Mouse (Mus musculus) adrenal gland, adult 10 weeks (tissue): ENCODE data around the gene 9430097D07Rik. TPM values are rescaled to one million over a fixed set of nuclear protein-coding genes. Genes with fewer than 3 reads are reported as not detected.

Experiments used
- polyA plus RNA-seq: library from polyadenylated mRNA; stranded (reverse); fragments of 350-450 nt; fragmentation: Illumina TruSeq; extraction: RNeasy Lipid Tissue Mini Kit (QIAGEN cat#74804); gene quantifications from one replicate; pipeline ENCODE4 v1.2.3, GENCODE M21; 2014; ENCODE audit warnings: low read depth, low replicate concordance

Gene 9430097D07Rik
- polyA plus RNA-seq: not detected

DNA sequence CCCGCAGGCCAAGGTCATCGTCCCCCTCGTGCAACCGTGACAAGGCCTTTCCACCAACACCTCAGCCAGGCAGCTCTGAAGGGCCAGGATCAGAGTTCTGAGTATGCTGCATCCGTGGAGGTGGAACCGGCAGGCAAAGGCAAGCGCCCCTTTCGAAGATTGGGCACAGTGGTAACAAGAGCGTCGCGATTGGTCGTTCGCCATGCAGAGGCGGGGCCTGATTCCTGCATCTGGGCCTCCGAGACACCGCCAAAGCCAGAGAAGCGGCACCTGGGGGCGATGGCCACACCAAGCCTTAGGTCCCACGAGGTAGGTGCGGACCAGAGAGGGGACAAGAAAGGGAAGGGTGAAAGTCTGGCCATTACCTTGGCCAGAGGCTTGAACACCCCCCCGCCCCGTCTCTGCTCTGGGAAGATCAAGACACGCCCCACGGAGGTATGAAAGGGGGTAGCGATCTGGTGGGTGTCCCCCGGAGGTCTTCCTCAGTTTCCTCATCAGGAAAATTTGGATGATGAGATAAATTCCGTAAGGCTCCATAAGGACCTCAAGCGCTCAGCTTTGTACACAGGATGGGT lies at the start of gene 9430097D07Rik:
Gene 9430097D07Rik (minus strand): TSS at position 99 of the 575 bp plus-strand sequence.

DNA sequence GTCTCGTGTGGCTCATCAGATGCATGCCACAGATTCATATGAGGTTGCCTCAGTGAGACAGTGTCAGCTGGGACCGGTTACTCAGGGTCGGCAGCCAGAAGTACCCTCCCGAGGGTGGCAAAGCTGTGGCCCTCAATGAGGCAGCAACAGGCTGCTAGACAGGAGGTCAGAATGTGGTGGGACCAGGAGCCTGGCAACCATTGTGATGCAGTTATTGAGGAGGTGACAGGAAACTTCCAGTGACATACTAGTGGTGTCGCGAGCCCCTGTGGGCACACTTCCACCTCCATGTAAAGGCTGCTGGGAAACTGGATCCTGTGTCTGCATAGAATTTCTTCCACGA lies 46.0 kb upstream of the 9430097D07Rik start, which contains the start of gene Ak1:
Gene Ak1 (plus strand): TSS at position 242 of the 343 bp plus-strand sequence.

DNA sequence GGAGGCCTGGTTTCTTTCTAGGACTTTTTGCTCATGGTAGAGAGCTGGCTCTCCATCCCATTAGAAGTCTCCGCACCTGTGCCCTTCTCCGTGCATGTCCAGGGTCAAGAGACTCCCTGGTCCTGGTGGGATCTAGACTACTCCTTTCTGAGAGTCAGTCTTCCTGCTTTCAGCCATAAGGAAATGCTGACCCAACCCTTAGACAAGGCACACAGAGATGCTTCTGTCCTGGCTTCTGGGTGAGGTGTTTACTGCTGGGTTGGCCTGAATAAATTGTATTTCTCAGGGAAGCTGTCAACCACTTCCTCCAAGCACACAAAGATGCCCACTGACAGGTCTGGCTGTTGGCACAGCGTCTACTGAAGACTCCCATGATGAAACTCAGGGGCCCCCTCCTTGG lies 23.9 kb upstream of the 9430097D07Rik start, which contains the start of gene St6galnac6:
Gene St6galnac6 (plus strand): TSS at position 301 of the 400 bp plus-strand sequence.

DNA sequence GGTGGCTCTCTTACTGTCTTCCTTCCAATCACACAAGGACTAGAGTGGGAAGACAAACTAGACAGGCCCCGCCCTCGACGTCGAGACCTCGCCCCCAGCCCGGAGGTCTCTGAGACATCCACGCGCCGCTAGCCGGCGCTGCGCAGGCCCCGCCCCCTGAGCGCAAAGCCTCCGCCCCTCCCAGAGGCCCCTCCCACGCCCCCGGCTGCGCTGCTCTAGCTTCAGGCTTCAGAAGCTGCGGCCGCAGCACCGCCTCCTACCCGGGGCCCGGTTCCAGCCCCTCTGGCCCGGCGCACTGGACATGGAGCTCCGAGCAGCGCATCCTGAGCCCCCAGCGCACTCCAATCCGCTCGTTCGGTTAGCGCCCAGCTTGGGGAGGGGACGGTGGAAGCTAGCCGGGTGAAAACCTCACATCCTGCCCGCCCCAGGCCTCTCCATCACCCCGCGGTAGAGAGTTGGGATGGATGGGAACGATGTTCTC lies 11.4 kb upstream of the 9430097D07Rik start, which contains the start of gene St6galnac4:
Gene St6galnac4 (plus strand): TSS at position 225 of the 481 bp plus-strand sequence.

DNA sequence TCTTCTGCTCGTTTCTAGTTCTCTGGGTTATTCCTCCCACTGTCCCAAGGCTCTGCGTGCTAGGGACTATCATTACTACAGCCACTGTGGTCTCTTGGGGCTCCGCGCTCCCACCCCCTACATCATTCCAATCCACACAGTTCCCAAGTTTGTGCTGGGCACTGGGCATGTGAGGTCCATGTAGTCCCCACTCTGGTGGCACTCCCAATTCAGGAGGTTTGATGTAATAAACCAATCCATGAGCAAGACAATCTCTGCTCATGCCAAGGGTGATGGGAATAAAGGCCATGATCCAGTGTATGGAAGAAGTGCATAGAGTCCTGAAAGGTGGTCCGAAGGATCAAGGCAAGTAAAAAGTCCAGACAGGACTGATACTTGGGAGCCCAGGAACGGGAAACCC lies 987 bp downstream of the 9430097D07Rik start, which contains the start of gene Pip5kl1:
Gene Pip5kl1 (plus strand): TSS at position 301 of the 400 bp plus-strand sequence.

DNA sequence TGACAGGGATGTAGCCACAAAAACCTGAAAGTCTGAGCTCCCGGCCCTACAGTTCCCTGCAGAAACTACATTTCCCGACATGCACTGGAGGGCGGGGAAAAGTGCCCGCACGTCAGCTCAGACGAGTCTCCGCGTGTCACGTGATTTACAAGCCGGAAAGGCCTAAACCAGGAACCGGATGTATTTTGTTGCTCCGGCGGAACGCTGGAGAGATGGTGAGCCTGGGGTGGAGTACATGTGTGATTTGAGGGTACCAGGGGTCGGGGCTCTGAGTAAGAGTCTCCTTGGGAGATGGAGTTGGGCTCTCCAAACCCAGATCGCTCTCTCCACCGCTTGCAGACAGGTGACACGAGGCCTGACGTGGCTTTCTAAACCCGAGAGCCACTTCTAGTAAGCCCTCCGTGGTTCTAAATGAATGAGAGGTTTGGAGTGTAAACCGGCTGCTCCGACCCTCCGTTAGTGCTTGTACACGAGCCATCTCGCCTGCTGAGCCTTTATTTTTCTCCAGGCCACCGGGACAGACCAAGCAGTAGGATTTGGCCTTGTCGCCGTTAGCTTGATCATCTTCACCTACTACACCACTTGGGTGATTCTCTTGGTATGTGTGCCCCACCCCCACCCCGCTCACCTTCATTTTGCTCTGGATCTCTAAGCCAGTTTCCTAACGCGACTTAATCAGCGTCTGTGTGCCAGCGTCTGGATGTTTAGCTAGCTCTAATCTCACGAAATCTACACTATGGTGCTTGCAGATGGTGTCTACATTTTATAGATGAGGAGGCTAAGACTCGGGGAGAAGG lies 4.6 kb downstream of the 9430097D07Rik start, which contains the start of gene Dpm2:
Gene Dpm2 (plus strand): TSS at position 161 of the 797 bp plus-strand sequence.

DNA sequence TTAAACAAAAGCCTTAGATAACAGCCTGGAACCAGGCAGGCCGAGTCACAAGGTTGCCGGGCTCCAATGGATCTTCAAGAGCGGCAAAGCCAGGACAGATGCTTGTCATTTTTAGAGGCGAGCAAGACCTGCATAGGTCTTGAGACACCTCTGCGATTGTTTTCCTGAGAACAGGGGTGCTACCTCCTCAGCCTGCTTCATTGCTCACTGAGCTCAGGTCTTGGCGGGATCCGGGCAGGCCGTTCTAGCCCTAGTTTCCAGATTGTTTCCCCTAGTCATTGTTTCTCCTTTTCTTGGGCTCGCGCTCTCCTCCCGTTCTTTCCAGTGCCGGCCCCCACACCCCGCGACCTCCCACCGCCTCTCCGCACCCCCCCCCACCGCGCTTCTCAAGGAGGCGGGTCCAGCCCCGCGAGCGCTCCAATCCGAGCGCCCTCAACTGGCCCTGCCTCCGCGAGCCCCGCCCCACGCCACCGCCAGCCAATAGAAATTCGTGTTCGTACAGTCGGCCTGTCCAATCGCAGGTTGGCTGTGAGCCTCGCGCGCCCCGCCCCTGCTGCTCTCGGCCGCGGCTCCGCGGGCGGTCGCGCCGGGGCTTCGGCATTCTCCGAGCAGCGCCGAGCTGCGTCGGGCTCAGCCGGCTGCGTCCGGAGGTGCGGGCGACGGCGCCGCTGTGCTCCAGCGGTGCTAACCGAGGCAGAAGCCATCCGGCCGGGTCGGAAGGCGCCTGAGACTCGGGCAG lies 40.6 kb downstream of the 9430097D07Rik start, which contains the start of gene Fam102a:
Gene Fam102a (plus strand): TSS at position 600 of the 739 bp plus-strand sequence.

Other genes starting within 250 kb of the 9430097D07Rik start
- 8.1 TPM for gene Ciz1, start 223.4 kb downstream of the 9430097D07Rik start, polyA plus RNA-seq
- 2.3 TPM for gene Dnm1, start 222.3 kb downstream of the 9430097D07Rik start, polyA plus RNA-seq
- gene 1110008P14Rik, start 193.7 kb downstream of the 9430097D07Rik start, polyA plus RNA-seq: 10.9 TPM
- gene Lcn2, start 187.4 kb downstream of the 9430097D07Rik start, polyA plus RNA-seq: not detected
- gene Ptges2, start 179.8 kb downstream of the 9430097D07Rik start, polyA plus RNA-seq: 4.5 TPM
- gene Naif1, start 125.2 kb downstream of the 9430097D07Rik start, polyA plus RNA-seq: 0.82 TPM
- 10.1 TPM for gene Slc25a25, start 124.2 kb downstream of the 9430097D07Rik start, polyA plus RNA-seq
- gene Fam102a, start 40.4 kb downstream of the 9430097D07Rik start, polyA plus RNA-seq: 8.6 TPM
- gene Dpm2, start 4.8 kb downstream of the 9430097D07Rik start, polyA plus RNA-seq: 2.4 TPM
- gene Pip5kl1, start 887 bp downstream of the 9430097D07Rik start, polyA plus RNA-seq: not detected
- 0.87 TPM for gene St6galnac4, start 11.4 kb upstream of the 9430097D07Rik start, polyA plus RNA-seq
- gene St6galnac6, start 24.0 kb upstream of the 9430097D07Rik start, polyA plus RNA-seq: 7.6 TPM
- 9.0 TPM for gene Ak1, start 46.1 kb upstream of the 9430097D07Rik start, polyA plus RNA-seq
- 3.0 TPM for gene Eng, start 70.9 kb upstream of the 9430097D07Rik start, polyA plus RNA-seq
- gene Fpgs, start 128.5 kb upstream of the 9430097D07Rik start, polyA plus RNA-seq: not detected
- 45.2 TPM for gene Cdk9, start 137.4 kb upstream of the 9430097D07Rik start, polyA plus RNA-seq
- gene Sh2d3c, start 145.4 kb upstream of the 9430097D07Rik start, polyA plus RNA-seq: 0.52 TPM
- not detected for gene 6330409D20Rik, start 165.3 kb upstream of the 9430097D07Rik start, polyA plus RNA-seq
- gene Tor2a, start 181.6 kb upstream of the 9430097D07Rik start, polyA plus RNA-seq: 0.64 TPM
- gene Ttc16, start 199.9 kb upstream of the 9430097D07Rik start, polyA plus RNA-seq: not detected
- gene Ptrh1, start 200.1 kb upstream of the 9430097D07Rik start, polyA plus RNA-seq: 0.70 TPM
- not detected for gene Cfap157, start 208.7 kb upstream of the 9430097D07Rik start, polyA plus RNA-seq